Mouse (Mus musculus): ENCODE measurements at regions not wholly inside any gene's neighbourhood (a gene's known extent, or its start where the extent isn't known, plus 50 kb on each side); places are given as distances from the start of the nearest gene placed in this dataset.

DNA sequence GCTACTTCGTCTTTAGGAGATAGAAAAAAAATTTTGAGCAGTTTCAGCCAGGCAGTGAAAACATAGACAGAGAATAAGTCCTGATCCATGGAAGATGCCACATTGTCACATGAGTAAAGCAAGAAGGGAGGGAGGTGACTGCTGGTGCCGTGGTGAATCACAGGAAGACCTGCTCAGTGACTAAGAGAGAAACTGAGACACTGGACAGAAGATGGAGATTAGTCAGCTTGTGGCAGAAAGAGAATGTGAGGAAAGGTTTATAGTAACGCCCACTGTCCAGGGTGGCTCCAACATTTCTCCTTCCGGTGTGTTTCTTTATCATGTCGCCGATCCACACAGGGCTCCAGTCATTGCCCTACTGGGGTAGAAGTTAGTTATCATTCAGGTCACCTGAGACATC is 339.6 kb downstream of the Foxa2 start:
- ATAC-seq (replicated peaks; ENCODE audit: extremely low read depth, insufficient read depth, low FRiP score) = no peak
- H3K36me3 ChIP-seq (ENCODE audit: control insufficient read depth, insufficient read depth) = no peaks in the 10 kb centered on the region
- H3K4me2 ChIP-seq (ENCODE audit: low read depth, low read length) = no peak overlapping the region
- H3K4me1 ChIP-seq (ENCODE audit: control insufficient read depth, insufficient read depth, low read length) = peaks cover 7% of the 10 kb centered on the region
- H3K27ac ChIP-seq (ENCODE audit: low read length) = no peak overlapping the region
- no peak overlapping the region for H3K4me3 ChIP-seq (ENCODE audit: low read length)
- 77% methylated on average over 6 of the region's 6 CpGs for WGBS
- H3K27me3 ChIP-seq (ENCODE audit: control insufficient read depth, insufficient read depth, low read length) = no peaks in the 10 kb centered on the region
- H3K9me3 ChIP-seq (replicated peaks; ENCODE audit: control insufficient read depth, low read length) = no peaks in the 10 kb centered on the region
- no peak overlapping the region for H3K9ac ChIP-seq (ENCODE audit: low read length)

DNA sequence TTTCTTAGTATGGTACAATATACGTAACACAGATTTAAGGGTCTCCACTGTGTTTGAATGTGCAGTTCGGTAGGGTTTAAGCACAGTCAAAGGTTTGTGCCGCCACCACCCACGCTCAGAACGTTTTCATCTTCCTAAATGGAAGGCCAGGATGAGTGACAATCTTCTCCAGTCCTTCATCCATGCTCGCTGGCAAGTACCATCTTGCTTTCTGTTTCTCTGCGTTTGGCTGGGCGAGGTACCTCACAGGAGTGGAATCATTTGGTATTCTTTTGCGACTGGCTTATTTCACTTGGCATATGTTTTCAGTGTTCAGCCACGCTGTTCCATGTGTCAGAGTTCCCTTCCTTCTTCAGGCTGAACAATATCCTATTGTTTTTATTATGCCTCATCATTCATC is 342.3 kb downstream of the Pax1 start:
- 72% methylated on average over 10 of the region's 10 CpGs for WGBS
- Histone ChIP-seq H3K4me2 (ENCODE audit: low read depth, low read length) (no peak overlapping the region), H3K9ac (ENCODE audit: low read length) (no peak overlapping the region), H3K4me1 (ENCODE audit: control insufficient read depth, insufficient read depth, low read length) (no peaks in the 10 kb centered on the region), H3K27me3 (ENCODE audit: control insufficient read depth, insufficient read depth, low read length) (no peaks in the 10 kb centered on the region), H3K9me3 (replicated peaks; ENCODE audit: control insufficient read depth, low read length) (no peaks in the 10 kb centered on the region), H3K4me3 (ENCODE audit: low read length) (no peak overlapping the region), H3K36me3 (ENCODE audit: control insufficient read depth, insufficient read depth) (no peaks in the 10 kb centered on the region), H3K27ac (ENCODE audit: low read length) (no peak overlapping the region)
- no peak for ATAC-seq (replicated peaks; ENCODE audit: extremely low read depth, insufficient read depth, low FRiP score)

DNA sequence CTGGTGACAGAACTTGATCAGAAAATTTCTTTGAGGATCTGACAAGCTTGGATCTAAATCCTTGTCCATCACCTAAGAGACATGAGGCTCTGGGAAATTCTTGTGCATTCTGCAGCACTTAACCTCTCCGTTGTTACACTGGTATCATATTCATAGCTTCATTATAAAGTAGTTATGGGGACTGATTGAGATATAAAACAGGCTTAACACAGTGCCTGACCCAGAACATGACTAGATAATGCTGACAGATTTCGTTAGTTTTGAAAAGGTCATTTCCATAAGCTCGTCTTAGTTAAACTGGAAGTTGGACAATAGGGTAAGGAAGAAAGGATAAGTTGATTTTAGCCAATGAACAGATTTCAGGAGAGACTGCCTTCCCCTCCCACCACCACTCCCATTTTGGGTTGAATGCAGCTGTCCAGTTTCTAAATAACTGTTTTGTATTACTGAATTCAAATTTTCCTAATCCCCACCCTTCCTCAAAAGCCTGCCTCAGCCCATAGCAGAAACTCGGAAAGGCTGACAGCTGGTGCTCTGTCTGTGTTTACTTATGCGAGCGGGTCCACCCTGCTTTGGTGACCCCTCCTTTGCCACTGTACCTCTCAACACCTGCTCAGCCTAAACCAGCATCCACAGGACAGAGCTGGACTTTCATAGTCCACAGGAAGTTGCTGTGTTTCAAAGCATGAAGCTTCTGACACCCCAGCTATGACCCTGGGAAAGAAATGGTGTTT is 340.8 kb downstream of the Pax1 start:
- Histone ChIP-seq H3K4me2 (ENCODE audit: low read depth, low read length) (no peak overlapping the region), H3K4me3 (ENCODE audit: low read length) (no peak overlapping the region), H3K9me3 (replicated peaks; ENCODE audit: control insufficient read depth, low read length) (no peaks in the 10 kb centered on the region), H3K9ac (ENCODE audit: low read length) (no peak overlapping the region), H3K27me3 (ENCODE audit: control insufficient read depth, insufficient read depth, low read length) (no peaks in the 10 kb centered on the region), H3K36me3 (ENCODE audit: control insufficient read depth, insufficient read depth) (no peaks in the 10 kb centered on the region), H3K27ac (ENCODE audit: low read length) (no peak overlapping the region), H3K4me1 (ENCODE audit: control insufficient read depth, insufficient read depth, low read length) (no peaks in the 10 kb centered on the region)
- 52% methylated on average over 6 of the region's 6 CpGs for WGBS
- ATAC-seq (replicated peaks; ENCODE audit: extremely low read depth, insufficient read depth, low FRiP score) = no peak

DNA sequence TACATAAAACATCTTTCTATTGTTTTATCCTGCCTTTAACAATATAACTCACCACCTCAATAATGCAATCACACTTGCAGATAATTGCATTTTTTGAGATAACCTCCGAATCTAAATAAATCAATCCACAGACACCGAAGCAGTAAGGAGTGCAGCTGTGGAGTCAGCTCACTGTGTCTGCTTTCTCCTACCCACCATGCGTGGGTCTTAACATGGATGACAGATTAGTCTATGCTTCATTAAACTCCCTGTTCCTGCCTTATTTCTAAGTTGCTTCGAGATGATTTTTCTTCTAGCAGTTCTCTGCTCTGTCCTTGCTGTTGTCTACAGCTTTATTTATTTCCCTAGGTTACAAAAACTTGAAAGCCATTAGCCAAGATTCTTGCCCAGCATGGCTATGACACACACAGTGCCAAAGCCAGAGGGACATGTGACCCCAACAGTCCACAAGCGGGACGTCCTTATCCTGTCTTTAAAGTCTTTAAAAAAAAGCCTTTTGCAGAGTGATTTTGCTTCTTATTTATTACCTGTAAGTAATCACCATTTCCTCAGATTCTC is 337.9 kb downstream of the Pax1 start:
- no peaks in the 10 kb centered on the region for H3K36me3 ChIP-seq (ENCODE audit: control insufficient read depth, insufficient read depth)
- no peak for ATAC-seq (replicated peaks; ENCODE audit: extremely low read depth, insufficient read depth, low FRiP score)
- no peak overlapping the region for H3K4me2 ChIP-seq (ENCODE audit: low read depth, low read length)
- H3K9ac ChIP-seq (ENCODE audit: low read length) = no peak overlapping the region
- 70% methylated on average over 6 of the region's 6 CpGs for WGBS
- no peak overlapping the region for H3K4me3 ChIP-seq (ENCODE audit: low read length)
- no peaks in the 10 kb centered on the region for H3K9me3 ChIP-seq (replicated peaks; ENCODE audit: control insufficient read depth, low read length)
- no peak overlapping the region for H3K27ac ChIP-seq (ENCODE audit: low read length)
- H3K4me1 ChIP-seq (ENCODE audit: control insufficient read depth, insufficient read depth, low read length) = no peaks in the 10 kb centered on the region
- H3K27me3 ChIP-seq (ENCODE audit: control insufficient read depth, insufficient read depth, low read length) = no peaks in the 10 kb centered on the region

DNA sequence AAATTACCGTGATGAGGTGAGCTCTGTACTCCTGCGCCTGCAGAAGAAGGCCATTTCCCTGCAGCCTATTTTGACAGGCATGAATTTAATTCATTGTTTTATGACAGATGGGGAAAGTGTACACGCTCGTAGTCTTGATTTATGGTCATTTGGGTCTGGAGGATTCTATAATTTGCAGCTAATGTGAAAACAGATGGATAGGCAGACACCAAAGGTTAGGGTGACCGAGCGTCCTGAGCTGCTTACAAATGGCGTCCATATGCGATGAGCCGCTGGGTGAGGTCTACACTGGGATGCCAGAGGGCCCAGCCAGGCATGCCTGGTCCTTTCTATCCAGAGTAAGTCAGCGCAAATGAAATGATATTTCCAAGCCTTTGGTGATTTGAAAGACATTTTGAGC is 330.2 kb downstream of the Pax1 start:
- 79% methylated on average over 10 of the region's 10 CpGs for WGBS
- no peak for ATAC-seq (replicated peaks; ENCODE audit: extremely low read depth, insufficient read depth, low FRiP score)
- H3K27ac ChIP-seq (ENCODE audit: low read length) = no peak overlapping the region
- H3K4me2 ChIP-seq (ENCODE audit: low read depth, low read length) = no peak overlapping the region
- H3K4me1 ChIP-seq (ENCODE audit: control insufficient read depth, insufficient read depth, low read length) = no peaks in the 10 kb centered on the region
- H3K27me3 ChIP-seq (ENCODE audit: control insufficient read depth, insufficient read depth, low read length) = no peaks in the 10 kb centered on the region
- H3K9me3 ChIP-seq (replicated peaks; ENCODE audit: control insufficient read depth, low read length) = no peaks in the 10 kb centered on the region
- no peak overlapping the region for H3K9ac ChIP-seq (ENCODE audit: low read length)
- no peak overlapping the region for H3K4me3 ChIP-seq (ENCODE audit: low read length)
- no peaks in the 10 kb centered on the region for H3K36me3 ChIP-seq (ENCODE audit: control insufficient read depth, insufficient read depth)

DNA sequence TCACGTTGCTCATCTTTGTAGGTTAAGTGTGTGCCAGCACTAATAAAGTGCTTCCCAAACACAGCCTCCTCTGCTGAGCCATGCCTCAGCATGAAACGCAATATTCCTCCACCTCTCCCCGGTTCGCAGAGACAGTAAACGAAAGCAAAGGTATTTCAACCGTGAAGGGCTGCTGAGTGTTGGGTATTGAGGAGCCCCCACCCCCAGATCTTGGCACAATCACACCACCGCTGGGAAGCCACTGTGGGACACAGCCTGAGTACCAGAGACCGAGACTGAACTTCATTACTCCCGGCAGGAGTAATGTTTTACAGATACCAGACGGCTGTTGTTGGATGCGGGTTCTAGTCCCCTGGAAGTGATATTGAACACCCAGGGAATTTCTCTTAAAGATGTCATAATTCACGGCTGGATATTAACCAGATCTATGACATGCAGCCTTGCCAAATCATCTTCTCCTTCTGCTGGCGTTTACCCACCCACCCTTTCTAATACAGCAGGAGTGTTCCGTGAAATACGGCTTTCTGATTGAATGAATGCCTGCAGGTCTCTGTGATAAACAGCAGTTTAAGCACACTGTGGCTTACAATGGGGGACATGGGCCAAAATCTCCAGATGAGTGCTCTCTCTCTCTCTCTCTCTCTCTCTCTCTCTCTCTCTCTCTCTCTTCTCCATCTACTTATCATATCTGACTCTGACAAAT is 328.9 kb downstream of the Pax1 start:
- Histone ChIP-seq H3K4me2 (ENCODE audit: low read depth, low read length) (no peak overlapping the region), H3K27ac (ENCODE audit: low read length) (no peak overlapping the region), H3K27me3 (ENCODE audit: control insufficient read depth, insufficient read depth, low read length) (no peaks in the 10 kb centered on the region), H3K4me1 (ENCODE audit: control insufficient read depth, insufficient read depth, low read length) (no peaks in the 10 kb centered on the region), H3K9ac (ENCODE audit: low read length) (no peak overlapping the region), H3K4me3 (ENCODE audit: low read length) (no peak overlapping the region), H3K9me3 (replicated peaks; ENCODE audit: control insufficient read depth, low read length) (no peaks in the 10 kb centered on the region), H3K36me3 (ENCODE audit: control insufficient read depth, insufficient read depth) (no peaks in the 10 kb centered on the region)
- WGBS = 65% methylated on average over 15 of the region's 15 CpGs
- no peak for ATAC-seq (replicated peaks; ENCODE audit: extremely low read depth, insufficient read depth, low FRiP score)

DNA sequence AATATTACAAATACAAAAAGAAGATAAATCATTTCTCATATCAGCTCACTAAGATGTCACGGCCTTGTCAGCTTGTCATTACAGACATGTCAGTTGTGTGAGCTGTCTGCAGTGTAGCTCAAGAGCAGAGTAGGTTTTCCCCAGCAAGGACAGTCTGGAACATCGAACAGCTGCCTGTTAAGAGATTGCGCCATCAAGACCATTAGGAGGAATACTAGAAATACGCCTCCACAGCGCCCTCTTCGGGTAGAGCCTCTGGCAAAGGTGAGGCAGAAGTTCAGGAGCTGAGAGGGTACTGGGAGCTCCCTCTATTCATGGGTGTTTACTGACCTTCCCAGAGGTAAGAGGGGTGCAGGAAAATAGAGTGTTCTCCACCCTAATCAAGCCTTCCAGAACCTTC is 327.0 kb downstream of the Pax1 start:
- Histone ChIP-seq H3K4me1 (ENCODE audit: control insufficient read depth, insufficient read depth, low read length) (no peaks in the 10 kb centered on the region), H3K36me3 (ENCODE audit: control insufficient read depth, insufficient read depth) (no peaks in the 10 kb centered on the region), H3K4me3 (ENCODE audit: low read length) (no peak overlapping the region), H3K9me3 (replicated peaks; ENCODE audit: control insufficient read depth, low read length) (no peaks in the 10 kb centered on the region), H3K4me2 (ENCODE audit: low read depth, low read length) (no peak overlapping the region), H3K9ac (ENCODE audit: low read length) (no peak overlapping the region), H3K27me3 (ENCODE audit: control insufficient read depth, insufficient read depth, low read length) (no peaks in the 10 kb centered on the region), H3K27ac (ENCODE audit: low read length) (no peak overlapping the region)
- 15% methylated on average over 6 of the region's 6 CpGs for WGBS
- ATAC-seq (replicated peaks; ENCODE audit: extremely low read depth, insufficient read depth, low FRiP score) = no peak

DNA sequence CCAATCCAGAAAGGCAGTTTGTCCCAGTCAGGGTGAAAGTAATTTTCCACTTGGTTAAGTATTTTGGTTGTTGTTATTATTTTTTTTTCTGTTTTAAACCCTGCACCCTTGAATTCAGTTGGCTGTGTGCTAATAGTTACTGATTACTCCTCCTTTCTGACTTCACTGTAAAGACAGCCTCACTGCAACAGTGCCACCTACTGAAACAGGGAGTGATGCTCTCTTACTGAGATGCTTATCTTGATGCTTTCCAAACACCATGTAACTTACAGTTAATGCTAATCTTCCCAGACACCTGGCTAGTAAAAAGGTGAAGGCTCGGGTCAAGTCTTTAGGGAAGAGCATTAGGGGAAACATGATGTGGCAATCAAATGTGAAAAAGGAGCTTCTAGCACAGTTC is 294.9 kb downstream of the Pax1 start:
- H3K4me3 ChIP-seq (ENCODE audit: low read length) = no peak overlapping the region
- H3K4me2 ChIP-seq (ENCODE audit: low read depth, low read length) = no peak overlapping the region
- no peaks in the 10 kb centered on the region for H3K4me1 ChIP-seq (ENCODE audit: control insufficient read depth, insufficient read depth, low read length)
- no peak overlapping the region for H3K9ac ChIP-seq (ENCODE audit: low read length)
- 8% methylated on average over 1 of the region's 1 CpGs for WGBS
- 0 out of 2 replicates have a peak, but pooled peaks cover 2% of the 10 kb centered on the region for H3K9me3 ChIP-seq (replicated peaks; ENCODE audit: control insufficient read depth, low read length)
- H3K27me3 ChIP-seq (ENCODE audit: control insufficient read depth, insufficient read depth, low read length) = no peaks in the 10 kb centered on the region; the same call in 1 of the 2 replicates
- ATAC-seq (replicated peaks; ENCODE audit: extremely low read depth, insufficient read depth, low FRiP score) = no peak
- H3K36me3 ChIP-seq (ENCODE audit: control insufficient read depth, insufficient read depth) = no peaks in the 10 kb centered on the region
- H3K27ac ChIP-seq (ENCODE audit: low read length) = no peak overlapping the region

DNA sequence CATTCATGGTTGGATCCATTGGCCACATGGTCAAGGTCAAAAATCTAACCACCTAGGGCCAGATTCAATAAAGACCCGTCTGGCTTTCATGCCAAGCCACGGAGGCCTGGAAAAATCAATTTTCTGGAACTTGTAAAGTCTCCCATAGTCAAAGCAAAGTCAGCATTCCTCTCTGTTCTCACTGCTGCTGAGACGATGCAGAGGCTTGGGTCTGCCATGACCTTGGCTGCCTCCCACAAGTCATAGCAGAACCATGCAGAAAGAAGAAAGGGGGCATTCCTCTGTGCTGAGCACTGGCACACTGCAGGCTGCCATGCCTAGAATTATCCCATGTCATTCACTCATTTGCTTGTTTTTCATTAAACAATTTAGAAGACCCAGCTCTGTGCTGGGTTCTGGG is 288.5 kb downstream of the Pax1 start:
- H3K9ac ChIP-seq (ENCODE audit: low read length) = no peak overlapping the region
- no peak overlapping the region for H3K27ac ChIP-seq (ENCODE audit: low read length)
- no peak overlapping the region for H3K4me2 ChIP-seq (ENCODE audit: low read depth, low read length)
- no peaks in the 10 kb centered on the region for H3K36me3 ChIP-seq (ENCODE audit: control insufficient read depth, insufficient read depth)
- 0 out of 2 replicates have a peak, but pooled peaks cover 2% of the 10 kb centered on the region for H3K9me3 ChIP-seq (replicated peaks; ENCODE audit: control insufficient read depth, low read length)
- no peak overlapping the region for H3K4me3 ChIP-seq (ENCODE audit: low read length)
- 68% methylated on average over 3 of the region's 3 CpGs for WGBS
- H3K27me3 ChIP-seq (ENCODE audit: control insufficient read depth, insufficient read depth, low read length) = no peaks in the 10 kb centered on the region
- H3K4me1 ChIP-seq (ENCODE audit: control insufficient read depth, insufficient read depth, low read length) = no peaks in the 10 kb centered on the region
- ATAC-seq (replicated peaks; ENCODE audit: extremely low read depth, insufficient read depth, low FRiP score) = no peak

Measured in heart, embryonic 16.5 days (tissue).